Mouse (Mus musculus) adrenal gland, postnatal 14 days (tissue): Measurements from ENCODE around the gene Cct3. TPM values are rescaled to one million over a fixed set of nuclear protein-coding genes. Genes with fewer than 3 reads are reported as not detected.
"Not testable (repeated sequence)": the region's sequence is repeated elsewhere in the genome, so short reads cannot be mapped to it uniquely, and the experiment has no call there.

Source experiments
- DNase-seq: peaks from one replicate; pipeline ENCODE4 v3.0.0; 2021; ENCODE audit warnings: mixed read lengths
- long read RNA-seq, 2 experiments: library from polyadenylated mRNA; stranded (forward); transcript quantifications; one replicate each; pipeline ENCODE4 v2.0.0; 2021
- total RNA-seq: library from RNA; stranded (reverse); gene quantifications from 2 replicates; pipeline ENCODE4 v1.2.3, GENCODE M21; 2021

Cct3 gene
- total RNA-seq: 255 and 265 TPM in 2 replicates
- long read RNA-seq, experiment 1, transcript Cct3-201 (14 exons, 1,977 nt): major isoform, 328 of 361 reads
- long read RNA-seq, experiment 1, partial matches to known transcripts: 18 of 361 reads
- long read RNA-seq, experiment 1, other reads (novel, unspliced or antisense): 12 of 361 reads
- long read RNA-seq, experiment 2, transcript Cct3-201 (14 exons, 1,977 nt): major isoform, 202 of 232 reads
- long read RNA-seq, experiment 2, partial matches to known transcripts: 18 of 232 reads
- long read RNA-seq, experiment 2, other reads (novel, unspliced or antisense): 10 of 232 reads

DNA sequence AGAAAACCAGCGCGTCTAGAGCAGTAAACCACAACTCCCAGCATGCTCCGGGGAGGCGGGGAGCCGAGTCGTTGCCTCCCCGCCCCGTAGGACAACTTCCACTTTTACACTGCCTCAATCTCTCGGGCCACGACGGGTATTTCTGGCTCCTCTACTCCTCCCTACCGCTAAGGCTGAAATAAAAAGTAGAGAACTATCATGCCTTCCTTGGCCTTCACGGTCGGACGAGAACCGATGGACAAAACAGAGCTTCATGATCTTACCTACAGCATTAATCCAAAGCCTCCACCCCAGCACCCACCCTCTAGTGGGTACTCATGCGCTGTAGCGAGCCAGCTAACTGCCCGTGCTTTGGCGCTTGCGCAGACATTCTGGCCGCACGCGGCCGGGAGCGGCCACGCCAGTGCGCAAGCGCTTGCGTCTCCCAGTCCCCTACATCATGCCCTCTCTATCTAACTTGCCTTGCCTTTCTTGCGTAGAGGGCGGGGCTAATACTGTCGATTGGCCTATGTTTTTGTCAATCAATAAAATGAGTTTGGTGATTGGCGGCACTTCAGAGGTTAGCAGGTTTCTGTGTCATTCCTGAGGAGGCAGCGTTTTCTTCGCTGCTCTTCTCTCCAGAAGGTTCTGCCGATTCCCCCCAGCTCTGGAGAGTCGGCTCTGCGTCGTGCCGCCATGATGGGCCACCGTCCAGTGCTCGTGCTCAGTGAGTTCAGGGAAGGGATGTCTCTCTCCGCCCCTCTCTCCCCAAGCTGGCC is at the start of gene Cct3, which contains the start of gene Tsacc:
Gene Cct3, plus strand, starts transcription at position 556 of the 758 bp plus-strand sequence.
Gene Tsacc, minus strand, starts transcription at position 439 of the 758 bp plus-strand sequence.
- peak; percentile 97 for DNase-seq

DNA sequence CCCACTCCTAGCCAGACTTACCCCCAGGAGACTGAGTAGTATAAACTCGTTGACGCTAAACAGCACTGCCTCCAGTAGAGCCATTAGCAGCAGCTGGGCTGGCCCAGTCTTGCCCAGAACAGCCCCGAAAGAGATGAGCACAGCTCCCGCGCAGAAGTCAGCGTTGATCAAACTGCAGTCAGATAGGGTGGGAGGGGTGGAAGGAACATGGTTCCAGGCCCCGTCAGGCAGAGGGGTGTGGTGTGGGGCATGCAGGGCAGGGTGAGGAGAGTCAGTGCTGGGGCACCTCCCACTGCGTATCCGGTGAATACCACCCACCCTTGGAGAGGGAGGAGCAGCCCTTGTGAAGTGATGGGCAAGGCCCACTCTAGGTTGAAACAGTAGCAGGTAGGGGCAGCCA is 49.2 kb upstream of the Cct3 start:
- no peak for DNase-seq

DNA sequence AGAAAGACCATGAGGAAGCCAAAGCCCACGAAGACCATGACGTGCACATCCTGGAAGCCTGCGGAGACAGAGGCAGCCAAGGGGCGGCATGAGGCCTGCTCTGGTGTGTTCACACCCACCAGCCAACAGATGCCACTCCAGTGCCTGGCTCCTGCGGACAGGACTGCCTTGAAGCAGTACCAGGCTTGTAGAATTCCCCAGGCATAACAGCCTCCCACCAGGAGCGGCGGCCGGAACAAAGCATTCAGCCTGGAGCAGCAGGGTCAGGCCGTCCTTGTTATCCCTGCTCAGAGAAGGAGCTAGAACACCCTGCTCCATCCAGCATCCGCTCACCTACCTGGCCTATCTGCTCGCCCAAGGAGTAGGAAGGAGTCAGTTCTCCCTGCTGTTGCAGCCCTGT is 48.5 kb upstream of the Cct3 start:
- no peak for DNase-seq

DNA sequence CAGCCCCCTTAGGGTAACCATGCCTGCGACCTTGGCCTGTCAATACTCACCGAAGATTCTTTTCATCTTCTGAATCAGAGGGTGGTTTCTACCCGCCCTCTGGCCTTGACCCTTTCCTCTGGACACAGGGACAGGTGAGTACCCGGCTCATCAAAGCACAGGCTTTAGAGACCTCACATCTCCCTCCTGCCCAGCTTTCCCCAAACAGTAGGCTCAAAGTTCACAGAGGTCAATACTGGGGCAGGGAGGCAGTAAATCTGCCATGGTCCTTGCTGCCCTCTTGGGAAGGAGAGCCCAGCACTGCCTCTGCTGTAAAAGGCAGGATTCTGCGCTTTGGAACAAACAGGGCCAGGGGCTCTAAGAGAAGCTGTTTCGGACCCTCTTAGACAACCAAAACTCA is 44.2 kb upstream of the Cct3 start:
- DNase-seq: peak; percentile 4

DNA sequence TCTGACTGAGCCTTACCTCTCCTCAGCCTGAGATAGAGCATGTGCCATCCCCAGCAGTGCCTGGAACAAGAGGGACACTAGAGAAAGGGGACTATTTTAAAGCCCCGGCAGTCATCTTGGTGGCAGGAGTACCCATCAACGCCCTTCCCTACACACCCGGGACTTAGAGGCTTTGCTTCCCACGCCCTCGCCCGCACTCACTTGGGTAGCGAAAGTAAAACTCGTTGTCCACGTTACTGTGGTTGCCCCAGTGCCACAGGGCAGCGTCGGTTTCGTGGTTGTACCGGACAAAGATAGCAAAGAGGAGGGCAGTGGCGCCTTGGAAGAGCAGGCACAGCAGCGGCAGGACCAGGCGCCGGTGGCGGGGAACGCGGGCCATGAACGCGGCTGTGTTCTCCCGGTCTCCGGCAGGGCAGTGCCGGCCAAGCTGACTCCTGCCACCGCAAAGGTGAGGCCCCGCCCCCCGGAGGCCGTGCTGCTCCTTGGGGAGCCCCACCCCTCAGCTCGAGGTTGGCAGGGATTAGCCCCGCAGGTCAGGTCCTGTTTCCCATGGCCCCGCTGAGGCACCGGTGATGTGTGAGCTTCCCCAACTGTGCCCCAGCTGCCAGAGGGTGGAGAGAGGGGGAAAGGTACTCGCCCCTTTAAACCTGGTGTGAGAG is 42.5 kb upstream of the Cct3 start, which contains the start of gene Rhbg:
Gene Rhbg, minus strand, starts transcription at position 442 of the 659 bp plus-strand sequence.
- peak; percentile 74 for DNase-seq

DNA sequence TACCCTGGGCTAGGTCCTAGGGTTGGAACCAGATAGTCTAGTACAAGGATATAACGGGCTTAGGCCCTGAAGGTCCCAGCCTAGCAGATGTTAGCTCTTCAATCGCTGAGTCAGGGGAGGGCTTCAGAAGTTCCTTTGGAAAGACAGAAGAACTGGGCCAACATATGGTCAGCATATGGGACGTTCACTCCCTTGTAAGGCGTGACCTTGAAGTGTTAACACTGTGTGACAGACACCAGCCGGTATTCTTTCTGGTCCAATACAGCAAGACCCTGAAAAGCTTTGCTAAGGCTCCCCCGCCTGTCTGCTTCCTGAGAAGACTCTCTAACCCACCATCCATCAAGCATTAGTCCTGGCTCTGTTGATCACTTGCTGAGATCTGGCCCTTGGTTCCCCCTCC is 41.0 kb upstream of the Cct3 start:
- DNase-seq: peak; percentile 1

DNA sequence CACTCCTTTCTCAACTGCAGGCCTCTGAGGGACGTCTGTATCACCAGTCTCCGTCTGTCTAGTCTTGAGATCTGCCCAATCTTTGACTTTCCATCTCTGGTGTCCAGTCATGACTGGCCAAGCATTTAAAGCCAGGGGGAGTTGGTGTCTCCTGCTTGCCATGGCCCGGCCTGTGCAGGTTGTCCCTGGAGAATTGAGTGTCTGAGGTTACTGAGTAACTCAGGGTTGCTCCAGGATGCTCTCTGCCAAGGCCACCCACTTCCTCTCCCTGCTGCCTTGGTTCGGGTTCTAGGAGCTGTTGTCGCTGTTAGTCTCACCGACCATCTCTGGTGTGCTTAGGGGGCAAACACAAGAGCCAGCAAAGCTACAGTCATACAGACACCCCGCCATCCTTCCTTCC is 40.5 kb upstream of the Cct3 start:
- DNase-seq: peak; percentile 2

DNA sequence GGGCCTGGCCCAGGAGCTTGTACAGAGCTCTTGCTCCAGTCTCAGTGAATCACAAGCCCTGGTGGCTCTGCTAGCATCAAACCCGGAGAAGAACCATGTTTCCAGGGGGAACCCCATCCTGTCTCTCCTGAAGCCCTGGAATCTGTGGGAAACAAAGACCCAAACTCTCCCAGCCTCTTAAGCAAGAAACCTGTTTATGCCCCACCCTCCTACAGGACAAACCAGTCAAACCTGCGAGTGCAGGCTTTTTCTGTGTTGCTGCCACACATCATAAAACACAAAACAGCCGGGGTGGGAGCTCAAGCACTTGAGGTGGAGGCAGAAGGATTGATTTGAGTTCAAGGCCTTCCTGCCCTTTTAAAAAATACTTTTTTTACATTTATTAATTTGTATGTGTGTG is 34.6 kb upstream of the Cct3 start:
- DNase-seq: no peak

DNA sequence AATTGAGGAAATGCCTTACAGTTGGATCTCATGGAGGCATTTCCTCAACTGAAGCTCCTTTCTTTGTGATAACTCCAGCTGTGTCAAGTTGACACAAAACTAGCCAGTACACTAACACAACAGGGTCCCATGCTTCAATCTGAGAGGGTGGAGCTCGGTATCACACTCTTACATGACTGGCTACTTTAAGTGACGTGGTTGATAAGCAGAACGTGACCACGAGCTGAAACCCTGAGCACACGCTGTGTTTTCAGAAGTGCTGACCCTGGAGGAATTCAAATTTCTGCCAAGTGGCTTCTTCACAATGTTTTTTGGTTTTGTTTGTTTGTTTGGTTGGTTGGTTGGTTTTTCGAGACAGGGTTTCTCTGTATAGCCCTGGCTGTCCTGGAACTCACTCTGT is 28.9 kb upstream of the Cct3 start:
- not testable (repeated sequence) for DNase-seq

DNA sequence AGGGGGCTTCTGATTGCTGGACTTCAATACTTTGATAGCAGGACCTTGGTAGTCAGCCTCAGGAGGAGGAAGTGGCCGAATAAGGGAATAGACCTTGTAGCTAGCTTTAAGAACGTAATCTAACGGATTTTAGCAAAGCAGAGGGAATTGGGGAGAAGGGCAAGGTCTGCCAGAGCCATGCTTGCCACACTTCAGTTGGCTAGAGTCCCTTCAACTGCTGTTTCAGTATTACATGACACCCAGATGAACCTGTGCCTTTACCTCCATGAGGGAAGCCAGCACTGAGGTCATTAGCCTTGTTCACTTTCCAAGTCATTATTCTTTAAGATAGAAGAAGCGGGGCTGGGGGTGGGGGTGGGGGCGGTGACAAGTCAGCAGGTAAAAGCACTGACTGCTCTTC is 27.9 kb upstream of the Cct3 start:
- DNase-seq: peak; percentile 52

DNA sequence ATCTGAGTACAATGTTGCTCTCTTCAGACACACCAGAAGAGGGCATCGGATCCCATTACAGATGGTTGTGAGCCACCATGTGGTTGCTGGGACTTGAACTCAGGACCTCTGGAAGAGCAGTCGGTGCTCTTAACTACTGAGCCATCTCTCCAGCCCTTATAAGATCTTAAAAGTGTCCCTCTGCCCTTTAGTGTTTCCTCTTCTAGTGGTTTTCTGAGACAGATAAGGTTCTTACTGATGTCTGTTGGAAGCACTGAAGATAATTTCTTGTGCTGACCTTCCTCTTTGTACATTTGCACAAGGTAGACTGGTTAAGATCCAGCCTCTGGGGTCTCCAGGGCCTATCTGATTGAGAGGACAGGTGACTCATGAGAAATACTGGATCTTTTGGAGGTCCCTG is 25.6 kb upstream of the Cct3 start:
- not testable (repeated sequence) for DNase-seq

DNA sequence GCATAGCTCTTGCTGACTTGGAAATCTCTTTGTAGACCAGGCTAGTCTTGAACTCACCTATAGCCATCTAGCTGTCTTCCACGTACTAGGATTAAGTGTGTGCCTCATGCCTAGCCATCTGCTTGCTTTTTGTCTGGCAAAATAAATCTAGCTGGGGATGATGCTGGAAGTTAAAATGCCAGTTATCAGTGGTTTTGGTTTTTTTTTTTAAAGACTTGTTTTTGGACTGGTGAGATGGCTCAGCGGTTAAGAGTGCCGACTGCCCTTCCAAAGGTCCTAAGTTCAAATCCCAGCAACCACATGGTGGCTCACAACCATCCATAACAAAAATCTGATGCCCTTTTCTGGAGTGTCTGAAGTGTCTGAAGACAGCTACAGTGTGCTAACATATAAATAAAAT is 25.1 kb upstream of the Cct3 start:
- DNase-seq: no peak

DNA sequence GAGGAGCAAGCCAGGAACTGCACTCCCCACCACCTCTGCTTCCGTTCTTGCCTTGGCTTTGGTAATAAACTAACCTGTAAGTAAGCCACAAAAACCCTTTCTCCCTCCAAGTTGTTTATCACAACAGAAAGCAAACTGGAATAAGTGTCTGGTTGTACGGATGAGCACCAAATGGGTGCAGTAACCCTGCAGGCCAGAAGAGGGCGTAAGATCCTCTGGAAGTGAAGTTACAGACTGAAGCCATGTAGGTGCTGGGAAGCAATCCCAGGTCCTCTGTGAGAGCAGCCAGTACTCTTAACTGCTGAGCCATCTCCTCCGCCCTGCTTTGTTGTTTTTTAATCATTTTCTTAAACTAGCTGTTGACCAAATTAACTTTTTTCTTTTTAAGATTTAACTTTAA is 22.9 kb upstream of the Cct3 start:
- no peak for DNase-seq

DNA sequence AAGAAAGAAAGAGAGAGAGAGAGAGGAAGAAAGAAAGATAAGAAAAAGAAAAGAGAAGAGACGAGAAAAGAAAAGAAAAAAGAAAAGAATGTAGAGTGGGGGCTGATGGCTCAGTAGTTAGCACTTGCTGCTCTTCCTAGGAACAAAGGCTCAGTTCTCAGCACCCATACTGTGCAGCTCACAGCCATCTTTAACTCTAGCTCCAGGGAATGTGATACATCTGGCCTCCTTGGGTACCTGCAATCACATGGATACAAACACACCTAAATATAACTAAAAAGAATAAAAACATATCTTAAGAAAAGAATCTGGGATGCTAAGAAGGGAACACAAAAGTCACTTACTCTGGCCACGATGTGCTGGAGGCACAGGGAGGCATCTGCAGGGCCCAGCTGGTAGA is 20.8 kb upstream of the Cct3 start:
- no peak for DNase-seq

DNA sequence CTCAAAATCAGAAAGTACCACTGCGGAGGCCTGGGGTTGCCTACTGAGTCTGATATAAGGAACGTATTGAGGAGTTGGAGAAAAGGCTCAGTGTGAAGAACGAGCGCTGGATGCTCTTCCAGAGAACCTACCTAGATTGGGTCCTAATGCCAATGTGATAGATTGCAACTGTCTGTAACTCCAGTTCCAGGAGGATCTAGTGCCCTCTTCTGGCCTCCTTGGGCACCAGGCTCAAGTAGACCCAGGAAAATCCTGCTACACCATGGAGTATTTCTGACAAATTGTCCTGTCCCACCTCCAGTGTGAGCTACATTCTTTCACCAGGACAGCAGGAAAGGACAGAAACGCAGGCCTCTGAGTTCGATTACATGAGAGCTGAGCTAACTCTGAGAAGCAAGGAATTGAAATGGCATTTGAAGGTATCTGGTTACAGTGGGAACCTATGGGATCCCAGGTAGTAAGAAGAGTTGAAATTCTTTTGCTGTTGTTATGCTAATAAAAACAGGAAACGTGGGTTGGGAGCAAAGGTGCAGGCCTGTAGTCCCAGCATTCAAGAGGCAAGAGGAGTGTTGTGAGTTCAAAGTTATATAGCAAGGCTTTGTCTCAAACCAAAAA is 20.3 kb upstream of the Cct3 start:
- peak; percentile 63 for DNase-seq

DNA sequence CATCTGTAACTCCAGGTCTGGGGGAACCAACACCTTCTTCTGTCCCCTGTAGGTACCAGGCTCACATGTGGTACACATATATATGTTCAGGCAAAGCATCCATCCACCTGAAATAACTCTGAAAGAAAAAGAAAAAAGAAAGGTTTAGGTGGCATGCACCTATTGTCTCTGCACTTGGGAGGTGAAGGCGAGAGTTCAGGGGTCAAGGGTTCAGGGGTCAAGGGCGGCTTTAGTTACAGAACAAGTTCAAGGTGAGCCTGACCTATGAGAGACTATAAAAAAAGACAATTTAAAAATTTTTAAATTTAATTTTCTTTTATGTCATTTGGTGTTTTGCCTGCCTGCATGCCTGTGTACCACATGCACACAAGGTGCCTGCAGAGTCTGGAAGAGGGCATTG is 16.9 kb upstream of the Cct3 start:
- DNase-seq: no peak

DNA sequence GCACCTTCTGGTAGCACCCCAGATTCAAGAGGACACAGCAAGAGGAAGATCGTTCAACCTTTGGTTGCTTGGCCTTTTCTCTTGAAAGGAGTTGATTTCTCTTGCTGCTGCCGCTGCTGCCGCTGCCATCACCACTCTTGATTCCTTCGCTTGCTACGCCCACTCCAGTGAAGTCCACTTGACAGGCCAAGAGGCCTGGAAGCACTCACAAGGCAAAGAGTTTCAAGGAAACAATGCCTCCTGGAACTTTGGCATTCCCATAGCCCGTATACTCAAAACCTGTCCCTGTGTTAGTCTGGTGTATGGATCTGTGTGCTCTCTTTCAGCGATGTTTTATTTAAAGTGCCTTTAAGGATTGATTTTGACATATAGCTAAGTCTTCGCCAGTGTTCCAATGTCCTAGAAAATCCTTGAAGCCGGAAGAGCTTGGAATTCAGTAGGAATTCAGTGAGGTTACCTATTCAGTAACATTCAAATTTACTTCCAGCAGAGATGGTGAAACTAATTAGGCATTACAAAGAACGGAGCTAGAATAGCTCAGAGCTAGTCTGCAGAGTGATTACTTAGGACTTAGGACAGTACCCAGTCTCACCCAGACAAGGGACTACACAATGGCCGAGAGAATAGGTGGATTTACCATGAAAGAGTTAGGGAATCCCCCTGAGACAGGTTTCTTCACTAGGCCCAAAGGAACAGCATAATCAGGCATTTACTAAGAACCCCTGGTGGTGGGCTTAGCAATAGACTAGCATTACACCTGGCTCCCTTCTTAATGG is 15.6 kb upstream of the Cct3 start:
- DNase-seq: not testable (repeated sequence)

DNA sequence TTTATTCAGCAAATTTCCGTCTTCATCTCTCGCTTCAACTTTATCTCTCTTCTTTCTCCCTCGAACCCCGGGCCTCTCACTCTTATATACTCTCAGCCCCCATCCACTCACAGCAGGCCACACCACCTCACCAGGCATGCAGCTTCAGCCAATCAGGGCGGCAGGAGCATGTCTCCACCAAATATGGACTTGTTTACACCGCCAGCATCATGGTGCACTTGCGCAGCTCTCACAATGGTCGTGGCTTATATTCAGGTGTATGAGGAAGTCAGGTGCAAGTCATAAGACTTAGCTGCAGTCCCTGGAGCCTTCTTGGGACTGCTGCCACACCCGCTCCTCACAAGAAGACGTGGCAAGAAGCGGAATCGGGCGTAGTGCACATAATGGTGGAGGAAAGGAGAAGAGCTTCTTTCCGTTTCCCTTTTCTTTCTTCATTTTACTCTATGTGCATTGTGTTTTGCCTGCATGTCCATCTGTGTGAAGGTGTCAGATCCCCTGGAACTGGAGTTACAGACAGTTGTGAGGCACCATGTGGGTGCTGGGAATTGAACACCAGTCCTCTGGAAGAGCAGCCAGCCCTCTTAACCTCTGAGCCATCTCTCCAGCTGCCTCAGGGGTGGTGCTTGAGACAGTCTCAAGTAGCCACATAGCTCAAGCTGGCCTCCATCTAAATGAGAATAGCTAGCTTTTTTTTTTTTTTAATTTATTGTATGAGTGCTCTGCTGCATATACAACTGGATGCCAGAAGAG is 11.9 kb upstream of the Cct3 start:
- DNase-seq: not testable (repeated sequence)

DNA sequence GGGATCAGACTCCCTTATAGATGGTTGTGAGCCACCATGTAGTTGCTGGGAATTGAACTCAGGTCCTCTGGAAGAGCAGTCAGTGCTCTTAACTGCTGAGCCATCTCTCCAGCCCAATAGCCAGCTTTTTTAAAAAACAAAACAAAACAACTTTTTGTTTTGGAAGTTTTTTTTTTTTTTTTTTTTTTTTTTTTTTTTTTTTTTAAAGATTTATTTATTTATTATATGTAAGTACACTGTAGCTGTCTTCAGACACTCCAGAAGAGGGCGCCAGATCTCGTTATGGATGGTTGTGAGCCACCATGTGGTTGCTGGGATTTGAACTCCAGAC is 11.4 kb upstream of the Cct3 start:
- DNase-seq: not testable (repeated sequence)

DNA sequence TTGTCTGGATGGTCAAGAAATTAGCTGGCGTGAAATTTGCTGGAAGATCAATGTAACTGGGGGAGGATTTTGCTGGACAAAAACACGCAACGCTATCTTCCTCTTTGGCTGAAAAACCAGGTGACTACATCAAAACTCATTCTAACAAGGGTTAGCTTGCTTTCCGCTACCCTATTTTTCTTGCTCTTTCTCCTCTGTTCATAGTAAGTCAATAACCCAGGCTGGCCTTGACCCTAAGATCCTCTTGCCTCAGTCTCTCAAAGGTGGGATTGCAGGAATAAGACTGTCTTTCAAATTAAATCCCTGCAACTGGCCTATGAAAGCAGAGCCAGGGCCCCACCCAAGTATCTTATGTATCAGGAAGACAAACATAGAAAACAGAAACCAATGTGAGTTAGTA is 9.8 kb upstream of the Cct3 start, which contains the start of gene Gm38392:
Gene Gm38392, minus strand, starts transcription at position 101 of the 400 bp plus-strand sequence.
- no peak for DNase-seq

DNA sequence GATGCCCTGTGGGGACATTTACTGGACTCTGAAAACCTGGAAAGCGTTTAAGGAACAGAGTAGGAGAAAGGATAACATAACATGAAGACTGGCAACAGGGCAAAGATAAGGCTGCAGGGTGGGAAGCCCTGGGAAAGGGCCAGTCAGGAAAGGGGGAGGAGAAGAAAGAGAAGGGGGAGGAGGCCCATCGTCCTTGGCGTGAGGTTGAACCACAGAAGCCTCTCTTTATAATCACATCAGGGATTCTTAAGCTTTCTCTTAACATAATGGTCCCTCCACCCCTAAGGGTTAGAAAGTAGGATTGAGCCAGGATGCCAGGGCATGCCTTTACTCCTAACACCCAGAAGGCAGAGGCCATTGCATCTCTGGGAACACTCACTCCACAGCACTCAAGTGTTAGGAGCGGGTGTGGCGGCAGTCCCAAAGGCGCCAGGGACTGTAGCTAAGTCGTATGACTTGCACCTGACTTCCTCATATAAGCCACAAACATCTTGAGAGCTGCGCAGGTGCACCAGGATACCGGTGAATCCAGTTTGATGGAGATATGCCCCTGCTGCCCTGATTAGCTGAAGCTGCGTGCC is 8.7 kb upstream of the Cct3 start:
- DNase-seq: not testable (repeated sequence)
